9 mouse cellular contexts compared by ENCODE assay signal in the genomic region with DNA sequence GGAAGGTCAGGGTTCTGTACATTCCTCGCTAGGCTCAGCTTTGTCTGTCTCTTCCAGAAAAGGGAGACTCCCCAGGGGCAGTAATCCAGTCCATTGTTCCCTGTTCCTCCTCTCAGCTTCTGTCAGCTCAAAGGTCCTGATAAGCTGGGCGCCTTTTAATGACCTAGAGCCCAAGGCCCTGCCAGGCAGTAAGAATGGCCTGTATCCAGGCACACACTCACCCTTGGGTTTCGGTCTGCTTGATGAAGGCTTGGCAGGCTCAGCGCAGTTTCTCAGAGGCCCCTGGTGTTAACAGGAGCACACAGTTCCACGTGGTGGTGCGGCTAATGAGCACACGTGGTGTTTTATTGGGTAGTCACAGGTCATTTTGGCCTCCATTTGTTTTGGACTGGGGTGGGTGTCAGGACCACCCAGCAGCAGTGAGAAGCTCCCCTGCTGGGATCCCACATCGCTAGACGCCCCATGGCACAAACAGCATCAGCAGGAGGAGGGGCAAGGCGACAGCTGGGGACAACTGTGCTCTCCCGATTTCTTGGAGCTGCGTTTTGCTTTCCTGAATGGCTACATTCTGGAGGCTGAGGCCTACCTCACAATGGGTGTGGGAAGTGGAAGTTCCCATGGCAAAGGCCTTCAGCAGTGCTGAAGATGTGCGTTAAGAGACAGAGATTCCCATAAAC.
DNase-seq lines count a peak whose midpoint lies in the region; ATAC-seq and TF ChIP-seq lines count a peak whose summit lies in the region.
"Had no signal": no experiment of that assay in that cellular context is flagged by ENCODE, and none has a peak within 500 bp of the region (broad histone marks: within the 10 kb centered on the region; RNA-seq: fewer than 3 reads in every experiment).

No protein-coding gene starts in this region.

- no peak overlapping the region for H3K9ac ChIP-seq in forebrain, embryonic 13.5 days

- ATAC-seq in forebrain, embryonic 13.5 days: peak; percentile 61; the same call in 1 of the 2 replicates
- no peak for ATAC-seq in megakaryocyte progenitor cell, adult 5-6 weeks (replicated peaks; ENCODE audit: poor library complexity)

- intact Hi-C loops in heart, postnatal 25 days (cut with DNase I): no loop called here
- intact Hi-C loops in gastrocnemius, adult 2 months (cut with DNase I): no loop called here

- no peak overlapping the region for H3K27ac ChIP-seq in forebrain, embryonic 13.5 days
- no peak overlapping the region; the same call in 1 of the 2 replicates for H3K27ac ChIP-seq in forebrain, embryonic 10.5 days
- no peak overlapping the region for H3K27ac ChIP-seq in gastrocnemius, adult 2 months

- no peaks in the 10 kb centered on the region for H3K36me3 ChIP-seq in forebrain, embryonic 13.5 days (ENCODE audit: poor library complexity, severe bottlenecking)
- no peaks in the 10 kb centered on the region for H3K36me3 ChIP-seq in forebrain, embryonic 10.5 days (replicated peaks)

- WGBS in forebrain, embryonic 13.5 days: 21% methylated on average over 13 of the region's 13 CpGs
- WGBS in forebrain, embryonic 10.5 days: 49% methylated on average over 13 of the region's 13 CpGs

- H3K27me3 ChIP-seq in forebrain, embryonic 13.5 days: no peaks in the 10 kb centered on the region
- H3K27me3 ChIP-seq in forebrain, embryonic 10.5 days (ENCODE audit: poor library complexity, severe bottlenecking): 0 out of 2 replicates have a peak, but pooled peaks cover 5% of the 10 kb centered on the region

- H3K4me2 ChIP-seq in forebrain, embryonic 13.5 days: no peak overlapping the region

- TF ChIP-seq CTCF in gastrocnemius, adult 2 months (IDR thresholded peaks at IDR 0.05): no peak

- no peak overlapping the region for H3K4me3 ChIP-seq in forebrain, embryonic 13.5 days
- no peak overlapping the region for H3K4me3 ChIP-seq in forebrain, embryonic 10.5 days
- H3K4me3 ChIP-seq in gastrocnemius, adult 2 months: no peak overlapping the region

- peaks cover 36% of the 10 kb centered on the region for H3K4me1 ChIP-seq in forebrain, embryonic 13.5 days
- peaks cover 57% of the 10 kb centered on the region for H3K4me1 ChIP-seq in forebrain, embryonic 10.5 days

- DNase-seq in forebrain, embryonic 10.5 days (ENCODE audit: extremely low spot score, low spot score): no peak
- DNase-seq in ovary, adult 18-20 months (ENCODE audit: low spot score): peak; percentile 65
- no peak for DNase-seq in ovary, postnatal 10 days (ENCODE audit: low spot score)
- peak; percentile 34 for DNase-seq in heart, postnatal 25 days (ENCODE audit: low spot score)
- peak; percentile 56 for DNase-seq in testis, postnatal 10 days (ENCODE audit: low spot score)
- DNase-seq in gastrocnemius, adult 2 months: no peak
- DNase-seq: layer of hippocampus, postnatal 36 days had no signal

- no peaks in the 10 kb centered on the region for H3K9me3 ChIP-seq in forebrain, embryonic 13.5 days (replicated peaks)
- no peaks in the 10 kb centered on the region for H3K9me3 ChIP-seq in forebrain, embryonic 10.5 days

Comparison
In these comparisons a context has a peak if more than half of its experiments do, and no peak if none do; other contexts are left out.
1. DNase-seq: peak in ovary, adult 18-20 months (single experiment), heart, postnatal 25 days (single experiment) and testis, postnatal 10 days (single experiment); none in forebrain, embryonic 10.5 days (single experiment), ovary, postnatal 10 days (single experiment) and gastrocnemius, adult 2 months (single experiment).